Mouse (Mus musculus) small intestine, adult 2 months (tissue): ENCODE data around the gene Adcy2.

Experiments used
- CTCF ChIP-seq: fragments of 200-500 bp; IDR thresholded peaks from 2 replicates; pipeline ENCODE4 v1.5.1; 2012; ENCODE audit warnings: low read depth, mild to moderate bottlenecking, control low read depth, inconsistent platforms, low read length, moderate library complexity, mixed read lengths; ENCODE audit not compliant: insufficient replicate concordance, insufficient read length; ENCODE audit errors: extremely low read depth
- POLR2A ChIP-seq: fragments of 200-500 bp; IDR thresholded peaks from 2 replicates; pipeline ENCODE4 v1.6.1; 2012; ENCODE audit warnings: low read depth, mild to moderate bottlenecking, control low read depth, inconsistent platforms, low read length, moderate library complexity

DNA sequence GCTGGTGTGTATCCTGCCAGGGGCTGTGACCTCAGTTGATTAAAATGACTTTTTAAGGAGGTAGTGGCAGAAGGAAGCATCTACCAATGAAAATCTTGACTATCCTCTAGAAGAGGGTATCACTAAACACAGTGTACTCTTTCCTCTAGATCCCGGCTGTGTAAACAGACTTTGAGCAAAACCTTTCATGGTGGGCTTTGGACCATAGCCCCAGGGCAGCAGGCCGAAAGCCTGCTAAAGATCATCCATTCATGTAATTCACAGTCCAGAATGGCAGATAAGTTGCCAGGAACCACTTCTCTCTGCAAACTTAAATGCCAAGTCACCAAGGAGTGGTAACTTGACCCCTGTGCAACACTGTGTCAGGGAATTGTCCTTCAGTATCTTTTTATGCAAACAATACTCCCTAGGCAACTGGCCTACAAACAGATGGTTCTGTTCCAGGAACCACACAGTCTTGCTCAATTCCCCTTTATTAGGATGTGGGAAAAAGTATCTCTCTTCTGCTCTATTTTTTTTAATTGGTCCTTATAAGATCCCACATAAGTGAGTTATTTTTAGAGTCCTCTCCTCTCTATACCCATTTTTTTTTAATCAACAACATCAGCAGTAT is 225.6 kb downstream of the Adcy2 start:
- no peak for TF ChIP-seq CTCF
- TF ChIP-seq POLR2A: no peak
